Comparison of ENCODE assay signal across 21 mouse cellular contexts in the genomic region with DNA sequence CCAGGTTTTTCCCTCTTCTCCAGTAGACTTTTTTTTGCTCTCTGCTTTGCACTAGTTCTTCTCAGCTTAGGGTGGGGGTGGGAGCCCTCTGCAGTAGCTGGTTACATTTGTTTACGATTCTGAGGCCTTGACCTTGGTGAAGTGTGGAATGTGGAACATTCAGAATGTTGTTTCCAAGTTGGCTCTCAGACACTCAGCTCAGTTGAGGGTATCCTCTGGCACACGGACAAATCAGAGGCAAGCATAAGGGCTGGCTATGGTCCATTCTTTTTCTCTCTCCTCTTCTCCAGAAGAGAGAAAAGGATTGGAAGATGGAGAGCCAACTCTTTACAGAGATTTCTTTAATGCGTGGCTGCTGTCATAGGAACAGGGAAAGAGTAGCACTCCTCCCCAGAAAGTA. TPM values are rescaled to one million over a fixed set of nuclear protein-coding genes. Genes with fewer than 3 reads are reported as not detected.
A peak's percentile ranks its signal among the peaks of the same experiment; 100 is the strongest.
DNase-seq lines count a peak whose midpoint lies in the region; ATAC-seq lines count a peak whose summit lies in the region.
"Had no signal": no experiment of that assay in that cellular context is flagged by ENCODE, and none has a peak within 500 bp of the region (broad histone marks: within the 10 kb centered on the region; RNA-seq: fewer than 3 reads in every experiment).

No protein-coding gene starts in this region.

- H3K27ac ChIP-seq in hindbrain, embryonic 16.5 days (ENCODE audit: low read depth, low read length), result no peak overlapping the region
- no peak overlapping the region for H3K27ac ChIP-seq in hindbrain, embryonic 13.5 days
- H3K27ac ChIP-seq in lung, embryonic 16.5 days (ENCODE audit: low read length), result no peak overlapping the region
- H3K27ac ChIP-seq: heart, adult 2 months; limb, embryonic 12.5 days; liver, embryonic 15.5 days had no signal

- H3K36me3 ChIP-seq in hindbrain, embryonic 16.5 days (ENCODE audit: control insufficient read depth, insufficient read depth, low read length), result no peaks in the 10 kb centered on the region
- H3K36me3 ChIP-seq in hindbrain, embryonic 13.5 days, result no peaks in the 10 kb centered on the region
- H3K36me3 ChIP-seq in lung, embryonic 16.5 days (ENCODE audit: control insufficient read depth, insufficient read depth, low read length), result no peaks in the 10 kb centered on the region
- H3K36me3 ChIP-seq: G1E; limb, embryonic 12.5 days; liver, embryonic 15.5 days had no signal

- no peaks in the 10 kb centered on the region for H3K9me3 ChIP-seq in hindbrain, embryonic 16.5 days (ENCODE audit: control insufficient read depth, low read length)
- H3K9me3 ChIP-seq in hindbrain, embryonic 13.5 days, result no peaks in the 10 kb centered on the region
- no peaks in the 10 kb centered on the region for H3K9me3 ChIP-seq in lung, embryonic 16.5 days (ENCODE audit: control insufficient read depth, low read length)
- H3K9me3 ChIP-seq: G1E; limb, embryonic 12.5 days; liver, embryonic 15.5 days had no signal

- H3K4me1 ChIP-seq in hindbrain, embryonic 16.5 days (ENCODE audit: control insufficient read depth, insufficient read depth, low read depth, low read length), result no peaks in the 10 kb centered on the region
- no peaks in the 10 kb centered on the region for H3K4me1 ChIP-seq in hindbrain, embryonic 13.5 days (replicated peaks)
- no peaks in the 10 kb centered on the region for H3K4me1 ChIP-seq in lung, embryonic 16.5 days (replicated peaks; ENCODE audit: control insufficient read depth, insufficient read depth, low read length)
- H3K4me1 ChIP-seq: liver, embryonic 15.5 days had no signal

- ATAC-seq in hindbrain, embryonic 16.5 days, result peak; percentile 80; the same call in 1 of the 2 replicates
- no peak for ATAC-seq in hindbrain, embryonic 13.5 days (ENCODE audit: low FRiP score)
- peak; percentile 89 for ATAC-seq in lung, embryonic 16.5 days (ENCODE audit: low read depth)

- H3K9ac ChIP-seq in hindbrain, embryonic 16.5 days (ENCODE audit: low read depth, low read length), result no peak overlapping the region
- no peak overlapping the region for H3K9ac ChIP-seq in hindbrain, embryonic 13.5 days
- H3K9ac ChIP-seq in lung, embryonic 16.5 days (ENCODE audit: low read length), result no peak overlapping the region
- H3K9ac ChIP-seq: limb, embryonic 12.5 days; liver, embryonic 15.5 days had no signal

- no peak overlapping the region for H3K4me3 ChIP-seq in hindbrain, embryonic 16.5 days (ENCODE audit: low read length)
- no peak overlapping the region for H3K4me3 ChIP-seq in hindbrain, embryonic 13.5 days
- no peak overlapping the region for H3K4me3 ChIP-seq in lung, embryonic 16.5 days (ENCODE audit: low read length)
- H3K4me3 ChIP-seq: erythroblast, embryonic 14.5 days; heart, adult 2 months; limb, embryonic 12.5 days; liver, embryonic 15.5 days had no signal

- DNase-seq in lung, postnatal 36 days, result no peak
- DNase-seq in Muller cell, postnatal 12 days (ENCODE audit: inconsistent ontology term), result peak; percentile 89
- DNase-seq in kidney, postnatal 36 days, result peak; percentile 10 to 18
- no peak for DNase-seq in adrenal gland, postnatal 36 days
- DNase-seq: adrenal gland, postnatal 14 days; cerebellum, adult 9-11 months; heart, adult 2 months; heart, postnatal 10 days; thymus, postnatal 25 days had no signal

- no peaks in the 10 kb centered on the region for H3K27me3 ChIP-seq in hindbrain, embryonic 16.5 days (replicated peaks; ENCODE audit: control insufficient read depth, insufficient read depth, low read length)
- peaks cover 3% of the 10 kb centered on the region; the same call in 1 of the 2 replicates for H3K27me3 ChIP-seq in hindbrain, embryonic 13.5 days
- H3K27me3 ChIP-seq in lung, embryonic 16.5 days (ENCODE audit: control insufficient read depth, insufficient read depth, low read depth, low read length), result no peaks in the 10 kb centered on the region

- no peak overlapping the region for H3K4me2 ChIP-seq in hindbrain, embryonic 16.5 days (ENCODE audit: low read length)
- no peak overlapping the region for H3K4me2 ChIP-seq in hindbrain, embryonic 13.5 days
- no peak overlapping the region for H3K4me2 ChIP-seq in lung, embryonic 16.5 days (ENCODE audit: low read depth, low read length)
- H3K4me2 ChIP-seq: limb, embryonic 12.5 days; liver, embryonic 15.5 days had no signal

- WGBS in hindbrain, embryonic 16.5 days, result 66% methylated on average over 3 of the region's 3 CpGs
- WGBS in hindbrain, embryonic 13.5 days, result 69% methylated on average over 3 of the region's 3 CpGs
- WGBS in lung, embryonic 16.5 days, result 33% methylated on average over 3 of the region's 3 CpGs

RNA-seq across cellular contexts. Expression of gene Asb9, which starts 2.6 kb away (rescaled TPM):
- polyA plus RNA-seq in hindbrain, embryonic 16.5 days (2015; fragmentation: Nextera tagmentation; extraction: Ambion mirVana), result not detected in 2 replicates
- 0.14 and 0.28 TPM in 2 replicates for polyA plus RNA-seq in hindbrain, embryonic 13.5 days (2015; fragmentation: Nextera tagmentation; extraction: Ambion mirVana)
- polyA plus RNA-seq in lung, embryonic 16.5 days (2015; fragmentation: Nextera tagmentation; extraction: Ambion mirVana), result not detected in 2 replicates
- total RNA-seq in adrenal gland, postnatal 36 days (2021), result not detected
- total RNA-seq: adrenal gland, postnatal 14 days; G1E; heart, adult 2 months; heart, postnatal 10 days; layer of hippocampus, adult 18-20 months; left cerebral cortex, adult 18-20 months; megakaryocyte-erythroid progenitor cell, adult 5-6 weeks had no signal
- polyA plus RNA-seq: erythroblast, embryonic 14.5 days; G1E; heart, adult 2 months; liver, embryonic 15.5 days; spleen, adult 2 months; stomach, embryonic 16.5 days had no signal

Comparison
In these comparisons a context has a peak if more than half of its experiments do, and no peak if none do; other contexts are left out.
1. DNase-seq: peak in Muller cell, postnatal 12 days (single experiment) and kidney, postnatal 36 days (2 of 2); none in lung, postnatal 36 days (single experiment) and adrenal gland, postnatal 36 days (0 of 2).